Mouse (Mus musculus): Measurements from ENCODE around the gene Wsb1.

Gene Wsb1

GRCm38 (mm10) chr11:79228089-79228488, 26.4 kb downstream of the Wsb1 start:
- TF ChIP-seq POU5F1 (IDR thresholded peaks at IDR 0.05; ENCODE audit: borderline replicate concordance, low read length) (no peak), NANOG (IDR thresholded peaks at IDR 0.05; ENCODE audit: borderline replicate concordance, low read length) (no peak), CTCF (conservative IDR thresholded peaks at IDR 0.05; ENCODE audit: low read length) (no peak)
- Histone ChIP-seq H3K27me3 (ENCODE audit: insufficient read depth, low read length) (no peaks in the 10 kb centered on the region), H3K36me3 (ENCODE audit: insufficient read depth, low read length) (no peaks in the 10 kb centered on the region), H3K4me3 (replicated peaks; ENCODE audit: low read length) (no peak overlapping the region), H3K9me3 (ENCODE audit: low read length) (peaks cover 21% of the 10 kb centered on the region), H3K4me1 (replicated peaks; ENCODE audit: low read depth, low read length) (peaks cover 13% of the 10 kb centered on the region)

- Histone ChIP-seq H3K36me3 (ENCODE audit: insufficient read depth, low read length) (no peaks in the 10 kb centered on the region), H3K4me3 (replicated peaks; ENCODE audit: low read length) (no peak overlapping the region), H3K9me3 (ENCODE audit: low read length) (peaks cover under 1% of the 10 kb centered on the region), H3K4me1 (replicated peaks; ENCODE audit: low read depth, low read length) (peaks cover 13% of the 10 kb centered on the region), H3K27me3 (ENCODE audit: insufficient read depth, low read length) (no peaks in the 10 kb centered on the region)
- TF ChIP-seq NANOG (IDR thresholded peaks at IDR 0.05; ENCODE audit: borderline replicate concordance, low read length) (no peak), POU5F1 (IDR thresholded peaks at IDR 0.05; ENCODE audit: borderline replicate concordance, low read length) (no peak), CTCF (conservative IDR thresholded peaks at IDR 0.05; ENCODE audit: low read length) (no peak)
These were observed 28.9 kb downstream of the Wsb1 start for GRCm38 (mm10) chr11:79225371-79226155.

GRCm38 (mm10) chr11:79224562-79225280, 29.8 kb downstream of the Wsb1 start:
- peaks cover 13% of the 10 kb centered on the region for H3K4me1 ChIP-seq (replicated peaks; ENCODE audit: low read depth, low read length)
- H3K9me3 ChIP-seq (ENCODE audit: low read length) = no peaks in the 10 kb centered on the region
- no peak for TF ChIP-seq POU5F1 (IDR thresholded peaks at IDR 0.05; ENCODE audit: borderline replicate concordance, low read length)
- no peak for TF ChIP-seq NANOG (IDR thresholded peaks at IDR 0.05; ENCODE audit: borderline replicate concordance, low read length)
- peak; percentile 93 for TF ChIP-seq CTCF (conservative IDR thresholded peaks at IDR 0.05; ENCODE audit: low read length)
- H3K36me3 ChIP-seq (ENCODE audit: insufficient read depth, low read length) = no peaks in the 10 kb centered on the region
- no peaks in the 10 kb centered on the region for H3K27me3 ChIP-seq (ENCODE audit: insufficient read depth, low read length)
- peak overlapping the region; percentile 69 for H3K4me3 ChIP-seq (replicated peaks; ENCODE audit: low read length)

GRCm38 (mm10) chr11:79223420-79223819, 31.1 kb downstream of the Wsb1 start:
- no peaks in the 10 kb centered on the region for H3K36me3 ChIP-seq (ENCODE audit: insufficient read depth, low read length)
- H3K4me1 ChIP-seq (replicated peaks; ENCODE audit: low read depth, low read length) = peaks cover 13% of the 10 kb centered on the region
- no peaks in the 10 kb centered on the region for H3K9me3 ChIP-seq (ENCODE audit: low read length)
- TF ChIP-seq CTCF (conservative IDR thresholded peaks at IDR 0.05; ENCODE audit: low read length) (no peak), POU5F1 (IDR thresholded peaks at IDR 0.05; ENCODE audit: borderline replicate concordance, low read length) (no peak), NANOG (IDR thresholded peaks at IDR 0.05; ENCODE audit: borderline replicate concordance, low read length) (no peak)
- H3K27me3 ChIP-seq (ENCODE audit: insufficient read depth, low read length) = no peaks in the 10 kb centered on the region
- H3K4me3 ChIP-seq (replicated peaks; ENCODE audit: low read length) = no peak overlapping the region

GRCm38 (mm10) chr11:79222661-79223060, 31.8 kb downstream of the Wsb1 start:
- no peaks in the 10 kb centered on the region for H3K27me3 ChIP-seq (ENCODE audit: insufficient read depth, low read length)
- no peaks in the 10 kb centered on the region for H3K36me3 ChIP-seq (ENCODE audit: insufficient read depth, low read length)
- H3K9me3 ChIP-seq (ENCODE audit: low read length) = no peaks in the 10 kb centered on the region
- TF ChIP-seq CTCF (conservative IDR thresholded peaks at IDR 0.05; ENCODE audit: low read length) = no peak
- TF ChIP-seq NANOG (IDR thresholded peaks at IDR 0.05; ENCODE audit: borderline replicate concordance, low read length) = no peak
- no peak for TF ChIP-seq POU5F1 (IDR thresholded peaks at IDR 0.05; ENCODE audit: borderline replicate concordance, low read length)
- peaks cover 13% of the 10 kb centered on the region for H3K4me1 ChIP-seq (replicated peaks; ENCODE audit: low read depth, low read length)
- no peak overlapping the region for H3K4me3 ChIP-seq (replicated peaks; ENCODE audit: low read length)

- Histone ChIP-seq H3K4me1 (replicated peaks; ENCODE audit: low read depth, low read length) (peaks cover 18% of the 10 kb centered on the region), H3K36me3 (ENCODE audit: insufficient read depth, low read length) (no peaks in the 10 kb centered on the region), H3K9me3 (ENCODE audit: low read length) (no peaks in the 10 kb centered on the region), H3K27me3 (ENCODE audit: insufficient read depth, low read length) (no peaks in the 10 kb centered on the region), H3K4me3 (replicated peaks; ENCODE audit: low read length) (no peak overlapping the region)
- no peak for TF ChIP-seq POU5F1 (IDR thresholded peaks at IDR 0.05; ENCODE audit: borderline replicate concordance, low read length)
- no peak for TF ChIP-seq NANOG (IDR thresholded peaks at IDR 0.05; ENCODE audit: borderline replicate concordance, low read length)
- no peak for TF ChIP-seq CTCF (conservative IDR thresholded peaks at IDR 0.05; ENCODE audit: low read length)
These were observed 32.8 kb downstream of the Wsb1 start for GRCm38 (mm10) chr11:79221641-79222040.

- no peaks in the 10 kb centered on the region for H3K9me3 ChIP-seq (ENCODE audit: low read length)
- H3K27me3 ChIP-seq (ENCODE audit: insufficient read depth, low read length) = no peaks in the 10 kb centered on the region
- TF ChIP-seq POU5F1 (IDR thresholded peaks at IDR 0.05; ENCODE audit: borderline replicate concordance, low read length) (no peak), CTCF (conservative IDR thresholded peaks at IDR 0.05; ENCODE audit: low read length) (no peak)
- peaks cover 10% of the 10 kb centered on the region for H3K4me1 ChIP-seq (replicated peaks; ENCODE audit: low read depth, low read length)
- H3K4me3 ChIP-seq (replicated peaks; ENCODE audit: low read length) = no peak overlapping the region
- no peaks in the 10 kb centered on the region for H3K36me3 ChIP-seq (ENCODE audit: insufficient read depth, low read length)
These were observed 35.4 kb downstream of the Wsb1 start for GRCm38 (mm10) chr11:79218936-79219626.

GRCm38 (mm10) chr11:79218061-79218460, 36.4 kb downstream of the Wsb1 start:
- Histone ChIP-seq H3K9me3 (ENCODE audit: low read length) (no peaks in the 10 kb centered on the region), H3K4me3 (replicated peaks; ENCODE audit: low read length) (no peak overlapping the region), H3K27me3 (ENCODE audit: insufficient read depth, low read length) (no peaks in the 10 kb centered on the region), H3K36me3 (ENCODE audit: insufficient read depth, low read length) (no peaks in the 10 kb centered on the region), H3K4me1 (replicated peaks; ENCODE audit: low read depth, low read length) (peaks cover 9% of the 10 kb centered on the region)
- TF ChIP-seq POU5F1 (IDR thresholded peaks at IDR 0.05; ENCODE audit: borderline replicate concordance, low read length) (no peak), NANOG (IDR thresholded peaks at IDR 0.05; ENCODE audit: borderline replicate concordance, low read length) (no peak), CTCF (conservative IDR thresholded peaks at IDR 0.05; ENCODE audit: low read length) (peak; percentile 13; the same call in 1 of the 2 replicates)
